Mouse (Mus musculus) limb, embryonic 12.5 days (tissue): ENCODE results near the gene Nipa1. TPM values are rescaled to one million over a fixed set of nuclear protein-coding genes. Genes with fewer than 3 reads are reported as not detected.

Source experiments
- ATAC-seq: fragments of 200-750 bp; cut with Nextera tagmentation; 2 replicates; pipeline ENCODE4 v1.8.0; 2017; ENCODE audit warnings: low read depth, moderate TSS enrichment; ENCODE audit not compliant: insufficient number of reproducible peaks, insufficient read depth, low FRiP score, low TSS enrichment
- H3K27ac ChIP-seq: fragments of 300-500 bp; sonication (generic); 2 replicates; pipeline ENCODE4 v1.5.1; 2016; ENCODE audit warnings: mild to moderate bottlenecking, moderate library complexity
- H3K27me3 ChIP-seq: fragments of 300-500 bp; sonication (generic); 2 replicates; pipeline ENCODE4 v1.6.1; 2016; ENCODE audit warnings: mild to moderate bottlenecking, moderate library complexity
- H3K36me3 ChIP-seq: fragments of 300-500 bp; sonication (generic); 2 replicates; pipeline ENCODE4 v1.6.1; 2016; ENCODE audit warnings: mild to moderate bottlenecking, moderate library complexity
- H3K4me1 ChIP-seq: fragments of 300-500 bp; sonication (generic); replicated peaks from 2 replicates; pipeline ENCODE4 v1.6.1; 2016
- H3K4me2 ChIP-seq: fragments of 300-500 bp; sonication (generic); 2 replicates; pipeline ENCODE4 v1.6.1; 2016; ENCODE audit warnings: mild to moderate bottlenecking, moderate library complexity
- H3K4me3 ChIP-seq: fragments of 300-500 bp; sonication (generic); replicated peaks from 2 replicates; pipeline ENCODE4 v1.5.1; 2016; ENCODE audit warnings: mild to moderate bottlenecking
- H3K9ac ChIP-seq: fragments of 300-500 bp; sonication (generic); replicated peaks from 2 replicates; pipeline ENCODE4 v1.6.1; 2016; ENCODE audit warnings: mild to moderate bottlenecking, moderate library complexity
- H3K9me3 ChIP-seq: fragments of 300-500 bp; sonication (generic); 2 replicates; pipeline ENCODE4 v1.6.1; 2016; ENCODE audit warnings: mild to moderate bottlenecking, moderate library complexity
- WGBS: fragments of 180-500 bp; shearing (Covaris S2); methylation state at CpG from one replicate; pipeline ENCODE4 v1.1.7; 2016; 5-methylcytosine and 5-hydroxymethylcytosine counted together
- polyA plus RNA-seq: library from polyadenylated mRNA; unstranded; fragments of >200 nt; fragmentation: Nextera tagmentation; extraction: Ambion mirVana; gene quantifications from 2 replicates; pipeline ENCODE4 v1.2.1, GENCODE M21; 2016

The Nipa1 gene
- polyA plus RNA-seq, 1 experiment from 2014 or later, result 8.1 TPM

- no peak for ATAC-seq
- 78% methylated on average over 4 of the region's 4 CpGs for WGBS
- no peaks in the 10 kb centered on the region for H3K36me3 ChIP-seq
These were observed 9.3 kb downstream of the Nipa1 start for GRCm38 (mm10) chr7:56010318-56011017.

GRCm38 (mm10) chr7:55998997-55999396 lies 20.8 kb downstream of the Nipa1 start:
- ATAC-seq, result 0 out of 2 replicates have a peak, but pooled peaks have one; percentile 20
- Histone ChIP-seq H3K4me3 (no peak overlapping the region), H3K27ac (no peak overlapping the region)

More at GRCm38 (mm10) chr7:56010318-56011017, 9.3 kb downstream of the Nipa1 start:
- Histone ChIP-seq H3K9me3 (no peaks in the 10 kb centered on the region), H3K4me3 (no peak overlapping the region), H3K27ac (0 out of 2 replicates have a peak overlapping the region, but pooled peaks have one; percentile 12), H3K27me3 (no peaks in the 10 kb centered on the region), H3K4me2 (no peak overlapping the region), H3K9ac (no peak overlapping the region), H3K4me1 (no peaks in the 10 kb centered on the region; the same call in 1 of the 2 replicates)

GRCm38 (mm10) chr7:55995013-55995412 lies 24.7 kb downstream of the Nipa1 start:
- Histone ChIP-seq H3K9ac (no peak overlapping the region), H3K4me1 (peaks cover 4% of the 10 kb centered on the region; the same call in 1 of the 2 replicates), H3K27ac (no peak overlapping the region), H3K4me3 (no peak overlapping the region), H3K4me2 (no peak overlapping the region), H3K9me3 (no peaks in the 10 kb centered on the region), H3K27me3 (no peaks in the 10 kb centered on the region), H3K36me3 (no peaks in the 10 kb centered on the region)
- no peak; the same call in 1 of the 2 replicates for ATAC-seq
- WGBS, result 55% methylated on average over 4 of the region's 4 CpGs

More at GRCm38 (mm10) chr7:55998997-55999396, 20.8 kb downstream of the Nipa1 start:
- WGBS, result 38% methylated on average over 4 of the region's 4 CpGs
- no peaks in the 10 kb centered on the region for H3K9me3 ChIP-seq
- no peaks in the 10 kb centered on the region for H3K36me3 ChIP-seq
- no peak overlapping the region for H3K4me2 ChIP-seq
- no peak overlapping the region for H3K9ac ChIP-seq
- H3K27me3 ChIP-seq, result no peaks in the 10 kb centered on the region
- peaks cover 4% of the 10 kb centered on the region; the same call in 1 of the 2 replicates for H3K4me1 ChIP-seq

- Histone ChIP-seq H3K27ac (no peak overlapping the region), H3K9me3 (no peaks in the 10 kb centered on the region), H3K27me3 (no peaks in the 10 kb centered on the region), H3K4me2 (no peak overlapping the region), H3K36me3 (no peaks in the 10 kb centered on the region), H3K4me1 (no peaks in the 10 kb centered on the region), H3K4me3 (no peak overlapping the region), H3K9ac (no peak overlapping the region)
- no peak for ATAC-seq
- WGBS, result 90% methylated on average over 7 of the region's 7 CpGs
These were observed 27.9 kb downstream of the Nipa1 start for GRCm38 (mm10) chr7:55991858-55992257.

- H3K27me3 ChIP-seq, result no peaks in the 10 kb centered on the region
- H3K36me3 ChIP-seq, result no peaks in the 10 kb centered on the region
- no peak for ATAC-seq
- H3K9me3 ChIP-seq, result no peaks in the 10 kb centered on the region
- H3K4me2 ChIP-seq, result no peak overlapping the region
- H3K27ac ChIP-seq, result no peak overlapping the region
- WGBS, result 92% methylated on average over 3 of the region's 3 CpGs
- H3K9ac ChIP-seq, result no peak overlapping the region
- no peak overlapping the region for H3K4me3 ChIP-seq
- H3K4me1 ChIP-seq, result no peaks in the 10 kb centered on the region
These were observed 28.6 kb downstream of the Nipa1 start for GRCm38 (mm10) chr7:55991129-55991528.

- Histone ChIP-seq H3K4me1 (no peaks in the 10 kb centered on the region), H3K27ac (no peak overlapping the region), H3K4me3 (no peak overlapping the region), H3K27me3 (no peaks in the 10 kb centered on the region), H3K9ac (no peak overlapping the region), H3K9me3 (no peaks in the 10 kb centered on the region), H3K36me3 (no peaks in the 10 kb centered on the region), H3K4me2 (peak overlapping the region; percentile 32; the same call in 1 of the 2 replicates)
- WGBS, result 33% methylated on average over 13 of the region's 13 CpGs
- 0 out of 2 replicates have a peak, but pooled peaks have one; percentile 52 for ATAC-seq
These were observed 33.1 kb downstream of the Nipa1 start for GRCm38 (mm10) chr7:55986526-55987214.

GRCm38 (mm10) chr7:55984754-55985153 lies 35.0 kb downstream of the Nipa1 start:
- ATAC-seq, result no peak

GRCm38 (mm10) chr7:55983107-55983506 lies 36.6 kb downstream of the Nipa1 start:
- Histone ChIP-seq H3K4me1 (no peaks in the 10 kb centered on the region), H3K27me3 (no peaks in the 10 kb centered on the region), H3K9ac (no peak overlapping the region), H3K27ac (no peak overlapping the region), H3K4me3 (no peak overlapping the region), H3K9me3 (no peaks in the 10 kb centered on the region), H3K36me3 (peaks cover 20% of the 10 kb centered on the region), H3K4me2 (no peak overlapping the region)
- ATAC-seq, result no peak
- 83% methylated on average over 5 of the region's 5 CpGs for WGBS

More at GRCm38 (mm10) chr7:55984754-55985153, 35.0 kb downstream of the Nipa1 start:
- Histone ChIP-seq H3K4me1 (no peaks in the 10 kb centered on the region), H3K27ac (no peak overlapping the region), H3K9me3 (no peaks in the 10 kb centered on the region), H3K4me2 (no peak overlapping the region), H3K27me3 (no peaks in the 10 kb centered on the region), H3K9ac (no peak overlapping the region), H3K4me3 (no peak overlapping the region), H3K36me3 (peaks cover 8% of the 10 kb centered on the region)
- WGBS, result 83% methylated on average over 4 of the region's 4 CpGs

- no peaks in the 10 kb centered on the region for H3K4me1 ChIP-seq
- ATAC-seq, result no peak
- no peak overlapping the region for H3K9ac ChIP-seq
- WGBS, result 92% methylated on average over 10 of the region's 10 CpGs
- no peak overlapping the region for H3K27ac ChIP-seq
- peaks cover 20% of the 10 kb centered on the region for H3K36me3 ChIP-seq
- H3K27me3 ChIP-seq, result no peaks in the 10 kb centered on the region
- H3K4me2 ChIP-seq, result no peak overlapping the region
- H3K9me3 ChIP-seq, result no peaks in the 10 kb centered on the region
- no peak overlapping the region for H3K4me3 ChIP-seq
These were observed 37.6 kb downstream of the Nipa1 start for GRCm38 (mm10) chr7:55982010-55982700.

GRCm38 (mm10) chr7:55981511-55981910 lies 38.2 kb downstream of the Nipa1 start:
- Histone ChIP-seq H3K4me1 (no peaks in the 10 kb centered on the region), H3K27ac (no peak overlapping the region), H3K9me3 (no peaks in the 10 kb centered on the region), H3K27me3 (no peaks in the 10 kb centered on the region), H3K4me3 (no peak overlapping the region), H3K9ac (no peak overlapping the region), H3K4me2 (no peak overlapping the region), H3K36me3 (peaks cover 20% of the 10 kb centered on the region)
- no peak for ATAC-seq
- WGBS, result 96% methylated on average over 2 of the region's 2 CpGs

- 92% methylated on average over 2 of the region's 2 CpGs for WGBS
- peaks cover 2% of the 10 kb centered on the region; the same call in 1 of the 2 replicates for H3K9me3 ChIP-seq
- H3K4me2 ChIP-seq, result no peak overlapping the region
- no peaks in the 10 kb centered on the region for H3K4me1 ChIP-seq
- no peaks in the 10 kb centered on the region for H3K27me3 ChIP-seq
- ATAC-seq, result no peak
- no peak overlapping the region for H3K9ac ChIP-seq
- H3K4me3 ChIP-seq, result no peak overlapping the region
- peaks cover 13% of the 10 kb centered on the region for H3K36me3 ChIP-seq
- H3K27ac ChIP-seq, result no peak overlapping the region
These were observed 45.3 kb downstream of the Nipa1 start for GRCm38 (mm10) chr7:55974429-55974828.
